Mouse (Mus musculus) liver, embryonic 14.5 days (tissue): ENCODE measurements around the gene Sprr2a2.
"Not testable (repeated sequence)": the region's sequence is repeated elsewhere in the genome, so short reads cannot be mapped to it uniquely, and the experiment has no call there.

Source experiments
- CTCF ChIP-seq: IDR thresholded peaks from 2 replicates; pipeline ENCODE4 v1.5.1; 2016; ENCODE audit warnings: antibody characterized with exemption, low read depth, control low read depth
- EP300 ChIP-seq: IDR thresholded peaks from 2 replicates; pipeline ENCODE4 v1.6.1; 2016; ENCODE audit warnings: antibody characterized with exemption, low read depth

GRCm38 (mm10) chr3:92227410-92227809 is 11.7 kb downstream of the Sprr2a2 start:
- not testable (repeated sequence) for TF ChIP-seq CTCF, EP300
